Mouse (Mus musculus): ENCODE data around the gene Me1.

DNA sequence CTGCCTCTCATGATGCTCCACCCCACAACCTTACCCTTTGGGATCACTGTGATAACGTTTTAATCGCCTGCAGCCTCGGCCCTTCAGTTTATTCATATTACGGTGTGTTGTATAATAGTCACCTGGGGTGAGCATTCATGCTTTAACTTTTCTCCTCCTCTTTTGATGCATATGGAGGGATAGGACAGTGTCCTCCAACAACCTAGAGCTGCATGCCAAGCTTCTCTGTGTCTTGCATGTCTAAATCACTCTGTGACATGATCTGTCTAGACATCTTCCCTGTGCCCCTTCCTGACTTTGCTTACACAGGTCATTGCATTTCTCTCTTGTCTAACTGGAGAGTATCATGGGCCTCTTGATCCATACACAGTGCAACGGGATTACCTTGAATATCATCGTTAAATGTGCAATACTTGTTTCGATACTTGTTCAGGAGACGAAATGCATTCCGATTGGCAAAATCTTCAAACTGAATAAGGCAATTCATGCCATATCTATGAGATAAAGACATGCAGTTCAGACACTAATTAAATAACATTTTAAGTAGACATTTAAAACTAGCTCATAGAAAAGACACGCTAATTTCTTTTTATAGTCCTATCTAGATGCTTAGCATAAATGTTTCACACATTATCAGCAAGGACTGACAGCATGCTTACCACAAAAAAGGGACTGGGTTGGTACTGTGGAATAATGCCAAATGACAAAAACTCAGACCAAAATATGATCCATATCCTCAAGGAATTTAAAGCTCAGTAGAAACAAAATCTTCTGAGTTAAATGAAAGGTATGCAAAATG, 76.2 kb downstream of the Me1 start:
- TF ChIP-seq CTCF (IDR thresholded peaks at IDR 0.05) (no peak), EP300 (IDR thresholded peaks at IDR 0.05) (no peak)

Measured in lung, postnatal 0 days (tissue).